Mouse (Mus musculus): Measurements from ENCODE around the gene Olfr484. TPM values are rescaled to one million over a fixed set of nuclear protein-coding genes. Genes with fewer than 3 reads are reported as not detected.

Olfr484 gene
- not detected for polyA plus RNA-seq (2014; fragmentation: Illumina TruSeq; extraction: RNeasy Lipid Tissue Mini Kit (QIAGEN cat#74804); ENCODE audit: low read depth, low replicate concordance)

DNA sequence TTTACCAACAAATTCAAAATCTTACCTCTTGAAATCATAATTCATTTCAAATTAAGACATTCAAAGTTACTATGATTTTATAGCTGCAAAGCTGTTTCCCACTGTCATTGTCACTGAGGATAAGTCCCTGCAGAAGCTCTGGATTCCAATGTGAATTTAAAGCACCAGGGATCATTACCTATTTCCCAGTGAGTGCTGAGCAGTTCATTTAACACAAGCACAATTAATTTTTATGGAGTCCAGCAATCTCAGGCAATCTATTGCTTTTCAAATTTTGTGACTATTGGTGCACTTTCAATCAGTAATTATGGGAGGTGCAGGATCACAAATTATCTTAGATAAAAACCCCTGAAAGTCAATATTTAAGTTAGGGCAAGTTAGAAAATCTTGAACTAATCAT, at the start of gene Olfr484:
Olfr484 (minus strand) TSS at position 101 of the 400 bp plus-strand sequence.

DNA sequence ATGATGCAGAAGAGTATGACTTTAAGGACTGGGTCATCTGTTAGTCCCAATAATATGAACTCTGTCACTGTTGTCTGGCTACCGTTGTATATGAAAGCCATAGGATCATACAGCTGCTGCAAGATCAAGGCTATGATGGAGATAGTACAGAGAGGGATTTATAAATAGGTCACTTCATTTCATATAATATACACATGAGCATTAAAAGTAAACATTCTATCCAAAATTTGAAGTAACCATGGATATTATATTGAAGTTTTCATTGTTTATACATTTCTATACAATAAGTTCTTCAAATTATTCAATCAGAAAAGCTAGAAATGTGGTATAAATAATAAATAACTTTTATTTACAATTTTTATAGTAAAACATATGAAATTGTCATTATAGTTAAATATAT, 45.4 kb upstream of the Olfr484 start, which contains the start of gene Olfr486:
Olfr486 (minus strand) TSS at position 101 of the 400 bp plus-strand sequence.

GRCm38 (mm10) chr7:108159771-108160170, 32.5 kb upstream of the Olfr484 start, which contains the start of gene Olfr485:
TSS of gene Olfr485 (minus strand) at chr7:108159871.

DNA sequence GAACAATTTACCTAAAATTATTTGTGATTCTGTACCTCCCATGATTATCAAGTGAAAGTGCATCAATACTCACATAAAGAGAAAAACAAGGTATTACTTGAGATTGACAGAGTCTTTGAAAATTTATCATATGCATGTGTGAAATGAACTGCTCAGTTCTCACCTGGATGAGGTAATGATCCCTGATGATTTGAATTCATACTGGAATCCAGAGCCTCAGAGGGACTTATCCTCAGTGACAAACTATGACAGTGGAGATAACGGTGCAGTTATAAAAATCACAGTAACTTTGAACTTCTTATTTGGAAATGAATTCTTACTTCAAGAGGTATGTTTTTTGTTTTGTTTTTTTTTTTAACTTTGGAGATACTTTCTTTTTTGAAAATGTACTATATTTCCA, 26.7 kb downstream of the Olfr484 start, which contains the start of gene Olfr483:
Olfr483 (plus strand) TSS at position 301 of the 400 bp plus-strand sequence.

DNA sequence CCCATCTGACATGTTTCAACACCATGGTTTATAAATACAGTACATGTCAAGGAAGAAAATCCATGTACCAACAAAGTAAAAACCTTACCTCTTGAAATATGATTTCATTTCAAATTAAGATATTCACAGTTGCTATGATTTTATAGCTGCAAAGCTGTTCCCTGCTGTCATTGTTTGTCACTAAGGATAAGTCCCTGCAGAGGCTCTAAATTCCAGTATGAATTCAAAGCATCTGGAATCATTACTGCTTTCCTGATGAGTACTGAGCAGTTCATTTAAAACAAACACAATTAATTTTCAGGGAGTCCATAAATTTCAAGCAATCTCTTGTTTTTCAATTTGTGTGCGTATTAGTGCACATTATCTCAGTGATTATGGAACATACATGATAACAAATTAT, 29.8 kb downstream of the Olfr484 start, which contains the start of gene Olfr482:
Olfr482 (minus strand) TSS at position 101 of the 400 bp plus-strand sequence.

GRCm38 (mm10) chr7:108079555-108079954, 47.7 kb downstream of the Olfr484 start, which contains the start of gene Olfr481:
TSS of gene Olfr481 (plus strand) at chr7:108079855.

Other genes starting within 250 kb of the Olfr484 start
- gene Olfr472, start 229.5 kb downstream of the Olfr484 start, polyA plus RNA-seq (2014; fragmentation: Illumina TruSeq; extraction: RNeasy Lipid Tissue Mini Kit (QIAGEN cat#74804); ENCODE audit: low read depth, low replicate concordance), result not detected
- gene Olfr473, start 197.0 kb downstream of the Olfr484 start, polyA plus RNA-seq (2014; fragmentation: Illumina TruSeq; extraction: RNeasy Lipid Tissue Mini Kit (QIAGEN cat#74804); ENCODE audit: low read depth, low replicate concordance), result not detected
- gene Olfr474, start 172.8 kb downstream of the Olfr484 start, polyA plus RNA-seq (2014; fragmentation: Illumina TruSeq; extraction: RNeasy Lipid Tissue Mini Kit (QIAGEN cat#74804); ENCODE audit: low read depth, low replicate concordance), result not detected
- not detected for gene Olfr476, start 162.6 kb downstream of the Olfr484 start, polyA plus RNA-seq (2014; fragmentation: Illumina TruSeq; extraction: RNeasy Lipid Tissue Mini Kit (QIAGEN cat#74804); ENCODE audit: low read depth, low replicate concordance)
- gene Olfr477, start 140.8 kb downstream of the Olfr484 start, polyA plus RNA-seq (2014; fragmentation: Illumina TruSeq; extraction: RNeasy Lipid Tissue Mini Kit (QIAGEN cat#74804); ENCODE audit: low read depth, low replicate concordance), result not detected
- not detected for gene Olfr478, start 93.5 kb downstream of the Olfr484 start, polyA plus RNA-seq (2014; fragmentation: Illumina TruSeq; extraction: RNeasy Lipid Tissue Mini Kit (QIAGEN cat#74804); ENCODE audit: low read depth, low replicate concordance)
- not detected for gene Olfr479, start 76.8 kb downstream of the Olfr484 start, polyA plus RNA-seq (2014; fragmentation: Illumina TruSeq; extraction: RNeasy Lipid Tissue Mini Kit (QIAGEN cat#74804); ENCODE audit: low read depth, low replicate concordance)
- gene Olfr480, start 60.1 kb downstream of the Olfr484 start, polyA plus RNA-seq (2014; fragmentation: Illumina TruSeq; extraction: RNeasy Lipid Tissue Mini Kit (QIAGEN cat#74804); ENCODE audit: low read depth, low replicate concordance), result not detected
- not detected for gene Olfr481, start 47.6 kb downstream of the Olfr484 start, polyA plus RNA-seq (2014; fragmentation: Illumina TruSeq; extraction: RNeasy Lipid Tissue Mini Kit (QIAGEN cat#74804); ENCODE audit: low read depth, low replicate concordance)
- not detected for gene Olfr482, start 29.9 kb downstream of the Olfr484 start, polyA plus RNA-seq (2014; fragmentation: Illumina TruSeq; extraction: RNeasy Lipid Tissue Mini Kit (QIAGEN cat#74804); ENCODE audit: low read depth, low replicate concordance)
- not detected for gene Olfr483, start 26.6 kb downstream of the Olfr484 start, polyA plus RNA-seq (2014; fragmentation: Illumina TruSeq; extraction: RNeasy Lipid Tissue Mini Kit (QIAGEN cat#74804); ENCODE audit: low read depth, low replicate concordance)
- gene Olfr485, start 32.4 kb upstream of the Olfr484 start, polyA plus RNA-seq (2014; fragmentation: Illumina TruSeq; extraction: RNeasy Lipid Tissue Mini Kit (QIAGEN cat#74804); ENCODE audit: low read depth, low replicate concordance), result not detected
- gene Olfr486, start 45.3 kb upstream of the Olfr484 start, polyA plus RNA-seq (2014; fragmentation: Illumina TruSeq; extraction: RNeasy Lipid Tissue Mini Kit (QIAGEN cat#74804); ENCODE audit: low read depth, low replicate concordance), result not detected
- not detected for gene Olfr487, start 87.2 kb upstream of the Olfr484 start, polyA plus RNA-seq (2014; fragmentation: Illumina TruSeq; extraction: RNeasy Lipid Tissue Mini Kit (QIAGEN cat#74804); ENCODE audit: low read depth, low replicate concordance)
- gene Olfr488, start 130.9 kb upstream of the Olfr484 start, polyA plus RNA-seq (2014; fragmentation: Illumina TruSeq; extraction: RNeasy Lipid Tissue Mini Kit (QIAGEN cat#74804); ENCODE audit: low read depth, low replicate concordance), result not detected
- not detected for gene Olfr490, start 161.5 kb upstream of the Olfr484 start, polyA plus RNA-seq (2014; fragmentation: Illumina TruSeq; extraction: RNeasy Lipid Tissue Mini Kit (QIAGEN cat#74804); ENCODE audit: low read depth, low replicate concordance)
- gene Olfr491, start 186.0 kb upstream of the Olfr484 start, polyA plus RNA-seq (2014; fragmentation: Illumina TruSeq; extraction: RNeasy Lipid Tissue Mini Kit (QIAGEN cat#74804); ENCODE audit: low read depth, low replicate concordance), result not detected
- gene Olfr492, start 196.2 kb upstream of the Olfr484 start, polyA plus RNA-seq (2014; fragmentation: Illumina TruSeq; extraction: RNeasy Lipid Tissue Mini Kit (QIAGEN cat#74804); ENCODE audit: low read depth, low replicate concordance), result not detected
- gene Olfr493, start 219.5 kb upstream of the Olfr484 start, polyA plus RNA-seq (2014; fragmentation: Illumina TruSeq; extraction: RNeasy Lipid Tissue Mini Kit (QIAGEN cat#74804); ENCODE audit: low read depth, low replicate concordance), result not detected
- not detected for gene Olfr494, start 237.9 kb upstream of the Olfr484 start, polyA plus RNA-seq (2014; fragmentation: Illumina TruSeq; extraction: RNeasy Lipid Tissue Mini Kit (QIAGEN cat#74804); ENCODE audit: low read depth, low replicate concordance)

Measured in sigmoid colon, adult 10 weeks (tissue).